Mouse (Mus musculus): ENCODE data around the gene Cutc. TPM values are rescaled to one million over a fixed set of nuclear protein-coding genes. Genes with fewer than 3 reads are reported as not detected.

The Cutc gene
- polyA plus RNA-seq, 1 experiment from 2014 or later = 14.1 TPM

DNA sequence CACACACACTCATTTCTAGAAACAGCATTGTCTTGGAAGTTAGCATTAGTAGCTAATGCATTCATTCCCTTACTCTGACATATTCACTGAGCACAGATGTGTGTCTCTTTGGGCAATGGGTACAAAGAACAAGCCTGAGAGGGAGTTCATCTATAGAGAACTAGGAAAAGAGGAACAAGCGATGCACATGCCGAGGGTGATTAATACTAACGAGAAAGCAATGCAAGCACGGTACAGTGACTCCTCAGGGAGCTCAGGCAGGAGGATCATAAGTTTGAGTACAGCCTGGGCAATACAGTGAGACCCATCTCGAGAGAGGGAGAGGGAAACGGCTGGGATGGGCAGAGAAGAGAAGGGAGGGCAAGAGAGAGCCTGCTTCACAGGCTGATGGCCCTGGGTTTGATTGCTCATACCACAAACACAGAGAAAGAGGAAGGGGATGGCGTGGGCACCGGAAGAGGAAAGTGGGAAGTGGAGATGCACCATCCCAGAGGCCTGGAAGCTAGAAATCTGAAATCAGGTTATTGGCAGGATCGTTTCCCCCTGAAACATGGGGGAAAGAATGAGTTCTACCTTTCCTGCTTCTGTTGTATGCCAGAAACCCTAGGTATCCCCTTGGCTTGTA, 48.7 kb downstream of the Cutc start:
- no peak for ATAC-seq (ENCODE audit: low read depth)
- no peaks in the 10 kb centered on the region for H3K4me1 ChIP-seq (replicated peaks; ENCODE audit: control insufficient read depth, insufficient read depth, low read length)
- WGBS = 72% methylated on average over 9 of the region's 9 CpGs
- no peaks in the 10 kb centered on the region for H3K9me3 ChIP-seq (ENCODE audit: control insufficient read depth, low read length)
- H3K4me2 ChIP-seq (ENCODE audit: low read depth, low read length) = no peak overlapping the region
- H3K9ac ChIP-seq (ENCODE audit: low read length) = no peak overlapping the region
- no peaks in the 10 kb centered on the region for H3K36me3 ChIP-seq (ENCODE audit: control insufficient read depth, insufficient read depth, low read length)
- no peak overlapping the region for H3K27ac ChIP-seq (ENCODE audit: low read length)
- H3K27me3 ChIP-seq (ENCODE audit: control insufficient read depth, insufficient read depth, low read depth, low read length) = no peaks in the 10 kb centered on the region
- H3K4me3 ChIP-seq (ENCODE audit: low read length) = no peak overlapping the region

DNA sequence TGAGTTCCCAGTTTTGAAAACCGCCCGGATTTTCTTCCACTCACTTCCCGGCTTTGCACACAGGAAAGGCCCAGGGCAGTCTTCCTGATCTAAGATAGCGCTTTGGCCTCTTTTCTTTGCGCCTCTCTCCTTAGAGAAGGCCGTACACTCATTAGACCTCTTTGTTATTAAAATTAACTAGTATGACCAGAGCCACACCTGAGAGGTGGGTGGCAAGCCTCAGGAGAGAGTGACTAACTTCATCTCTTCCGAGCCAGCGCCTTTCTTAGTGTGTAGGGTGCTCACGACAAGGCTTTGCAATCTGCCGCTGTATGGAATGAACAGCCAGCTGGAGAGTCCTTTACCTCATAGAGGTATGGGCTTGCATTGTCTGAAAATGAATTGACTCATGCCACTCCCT, 51.1 kb downstream of the Cutc start:
- no peak for ATAC-seq (ENCODE audit: low read depth)
- Histone ChIP-seq H3K9ac (ENCODE audit: low read length) (no peak overlapping the region), H3K4me1 (replicated peaks; ENCODE audit: control insufficient read depth, insufficient read depth, low read length) (no peaks in the 10 kb centered on the region), H3K9me3 (ENCODE audit: control insufficient read depth, low read length) (no peaks in the 10 kb centered on the region), H3K4me3 (ENCODE audit: low read length) (no peak overlapping the region), H3K4me2 (ENCODE audit: low read depth, low read length) (no peak overlapping the region), H3K27me3 (ENCODE audit: control insufficient read depth, insufficient read depth, low read depth, low read length) (no peaks in the 10 kb centered on the region), H3K36me3 (ENCODE audit: control insufficient read depth, insufficient read depth, low read length) (no peaks in the 10 kb centered on the region), H3K27ac (ENCODE audit: low read length) (no peak overlapping the region)
- WGBS = 80% methylated on average over 10 of the region's 10 CpGs

DNA sequence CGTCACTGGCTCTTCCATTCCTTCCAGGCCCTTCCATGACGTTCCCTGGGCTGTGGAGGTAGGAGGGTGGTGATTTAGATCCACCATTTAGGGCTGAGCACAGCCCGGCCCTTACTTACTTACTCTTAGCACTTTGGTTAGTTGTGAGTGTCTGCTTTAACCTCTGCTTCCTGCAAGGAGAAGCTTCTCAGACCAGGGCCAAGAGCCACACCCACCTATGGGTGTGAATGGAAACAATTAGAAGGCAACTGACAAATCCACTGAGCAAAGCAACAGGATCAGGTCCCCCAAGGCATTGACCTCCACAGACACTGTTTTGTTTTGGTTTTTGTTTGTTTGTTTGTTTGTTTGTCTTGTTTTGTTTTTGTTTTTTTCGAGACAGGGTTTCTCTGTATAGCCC, 56.5 kb downstream of the Cutc start:
- Histone ChIP-seq H3K4me1 (replicated peaks; ENCODE audit: control insufficient read depth, insufficient read depth, low read length) (no peaks in the 10 kb centered on the region), H3K4me2 (ENCODE audit: low read depth, low read length) (no peak overlapping the region), H3K9ac (ENCODE audit: low read length) (no peak overlapping the region), H3K4me3 (ENCODE audit: low read length) (no peak overlapping the region), H3K27me3 (ENCODE audit: control insufficient read depth, insufficient read depth, low read depth, low read length) (no peaks in the 10 kb centered on the region), H3K36me3 (ENCODE audit: control insufficient read depth, insufficient read depth, low read length) (no peaks in the 10 kb centered on the region), H3K9me3 (ENCODE audit: control insufficient read depth, low read length) (no peaks in the 10 kb centered on the region), H3K27ac (ENCODE audit: low read length) (no peak overlapping the region)
- 47% methylated on average over 4 of the region's 4 CpGs for WGBS
- no peak for ATAC-seq (ENCODE audit: low read depth)

DNA sequence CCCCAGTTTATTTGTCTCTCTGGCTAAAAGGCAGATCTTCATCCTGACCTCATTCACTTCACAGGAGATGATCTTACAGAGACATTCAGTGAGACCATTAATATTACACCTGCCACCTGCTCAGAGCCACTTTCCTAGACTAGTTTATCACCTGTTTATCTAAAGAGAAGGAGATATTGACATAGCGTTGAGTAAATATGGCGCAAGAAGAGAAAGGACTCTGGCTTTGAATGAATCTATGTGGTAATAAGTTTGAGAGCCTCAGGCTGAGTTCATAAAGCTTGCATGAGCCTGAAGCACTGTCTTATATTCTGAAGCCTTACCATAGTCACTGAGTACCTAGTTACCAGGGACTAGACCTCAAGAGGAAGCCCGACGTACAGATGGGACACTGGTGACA, 58.6 kb downstream of the Cutc start:
- no peak overlapping the region for H3K9ac ChIP-seq (ENCODE audit: low read length)
- no peaks in the 10 kb centered on the region for H3K36me3 ChIP-seq (ENCODE audit: control insufficient read depth, insufficient read depth, low read length)
- H3K27ac ChIP-seq (ENCODE audit: low read length) = no peak overlapping the region
- no peak overlapping the region for H3K4me3 ChIP-seq (ENCODE audit: low read length)
- H3K27me3 ChIP-seq (ENCODE audit: control insufficient read depth, insufficient read depth, low read depth, low read length) = no peaks in the 10 kb centered on the region
- H3K4me2 ChIP-seq (ENCODE audit: low read depth, low read length) = no peak overlapping the region
- 64% methylated on average over 4 of the region's 4 CpGs for WGBS
- ATAC-seq (ENCODE audit: low read depth) = no peak
- no peaks in the 10 kb centered on the region for H3K4me1 ChIP-seq (replicated peaks; ENCODE audit: control insufficient read depth, insufficient read depth, low read length)
- H3K9me3 ChIP-seq (ENCODE audit: control insufficient read depth, low read length) = no peaks in the 10 kb centered on the region

DNA sequence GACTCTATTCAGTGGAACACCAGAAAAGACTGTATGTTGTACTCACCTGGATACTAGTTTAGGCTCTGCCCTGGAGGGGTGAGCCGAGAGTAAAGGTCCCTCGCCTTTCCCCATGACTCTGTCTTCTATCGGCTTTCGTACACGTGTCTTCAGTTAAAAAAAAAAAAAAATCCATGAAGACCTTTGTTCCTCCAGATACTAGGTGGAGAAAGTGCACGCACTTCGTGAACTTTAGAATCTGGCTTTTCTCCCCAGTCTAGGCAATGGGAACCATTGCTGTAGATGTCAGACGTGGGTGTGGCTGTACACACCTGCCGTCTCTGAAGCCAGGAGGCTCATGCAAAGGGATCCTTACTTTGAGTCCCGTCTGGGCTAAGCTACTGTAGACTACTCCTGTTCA, 60.5 kb downstream of the Cutc start:
- Histone ChIP-seq H3K9ac (ENCODE audit: low read length) (no peak overlapping the region), H3K4me3 (ENCODE audit: low read length) (no peak overlapping the region), H3K9me3 (ENCODE audit: control insufficient read depth, low read length) (no peaks in the 10 kb centered on the region), H3K4me1 (replicated peaks; ENCODE audit: control insufficient read depth, insufficient read depth, low read length) (no peaks in the 10 kb centered on the region), H3K27me3 (ENCODE audit: control insufficient read depth, insufficient read depth, low read depth, low read length) (no peaks in the 10 kb centered on the region), H3K4me2 (ENCODE audit: low read depth, low read length) (no peak overlapping the region), H3K36me3 (ENCODE audit: control insufficient read depth, insufficient read depth, low read length) (no peaks in the 10 kb centered on the region), H3K27ac (ENCODE audit: low read length) (no peak overlapping the region)
- 82% methylated on average over 10 of the region's 10 CpGs for WGBS
- no peak for ATAC-seq (ENCODE audit: low read depth)

DNA sequence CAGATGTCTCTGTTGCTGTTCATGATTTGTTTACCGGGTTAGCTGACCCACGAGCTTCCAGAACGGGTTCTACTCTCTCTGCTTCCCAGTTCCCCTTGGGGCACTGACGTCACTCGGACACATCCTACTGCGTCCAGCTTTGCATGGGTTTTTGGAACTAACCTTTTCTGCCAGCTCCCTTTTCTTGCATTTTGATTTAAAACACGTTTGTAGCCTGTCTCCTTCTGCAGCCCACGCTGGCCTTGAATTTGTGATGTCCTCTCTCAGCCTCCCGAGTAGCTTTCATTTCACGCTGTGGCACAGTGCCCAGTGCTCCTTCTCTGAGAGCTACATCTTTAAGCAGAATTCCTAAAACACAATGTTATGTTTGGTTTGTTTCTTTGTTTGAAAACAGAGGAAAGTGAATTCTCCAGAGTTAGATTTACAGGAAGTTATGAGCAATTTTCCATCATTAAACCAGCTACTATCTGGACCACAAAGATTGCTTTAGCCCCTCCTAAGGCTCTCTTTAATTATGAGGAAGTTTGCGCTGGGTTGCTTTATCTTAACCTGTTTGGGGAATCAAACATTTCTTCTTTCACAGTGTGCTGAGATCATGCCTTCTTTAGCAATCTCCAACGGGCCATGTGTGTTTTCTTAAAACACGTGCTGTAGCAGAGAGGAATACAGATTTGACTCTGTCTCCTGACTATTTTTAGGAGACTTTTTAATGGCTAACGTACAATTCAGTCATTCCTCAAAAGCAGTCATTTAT, 63.0 kb downstream of the Cutc start:
- 51% methylated on average over 14 of the region's 14 CpGs for WGBS
- H3K9me3 ChIP-seq (ENCODE audit: control insufficient read depth, low read length) = no peaks in the 10 kb centered on the region
- no peaks in the 10 kb centered on the region for H3K27me3 ChIP-seq (ENCODE audit: control insufficient read depth, insufficient read depth, low read depth, low read length)
- no peak overlapping the region for H3K27ac ChIP-seq (ENCODE audit: low read length)
- peak overlapping the region; percentile 39 for H3K9ac ChIP-seq (ENCODE audit: low read length)
- no peaks in the 10 kb centered on the region for H3K36me3 ChIP-seq (ENCODE audit: control insufficient read depth, insufficient read depth, low read length)
- H3K4me1 ChIP-seq (replicated peaks; ENCODE audit: control insufficient read depth, insufficient read depth, low read length) = no peaks in the 10 kb centered on the region
- no peak for ATAC-seq (ENCODE audit: low read depth)
- H3K4me3 ChIP-seq (ENCODE audit: low read length) = peak overlapping the region; percentile 36
- H3K4me2 ChIP-seq (ENCODE audit: low read depth, low read length) = peak overlapping the region; percentile 42

Other genes with a start within 250 kb of the Cutc start
- gene Got1, start 228.4 kb upstream of the Cutc start, polyA plus RNA-seq (2015; fragmentation: Nextera tagmentation; extraction: Ambion mirVana) = 26.2 and 26.4 TPM in 2 replicates
- not detected in 2 replicates for gene Nkx2-3, start 140.7 kb upstream of the Cutc start, polyA plus RNA-seq (2015; fragmentation: Nextera tagmentation; extraction: Ambion mirVana)
- gene Slc25a28, start 78.1 kb upstream of the Cutc start, polyA plus RNA-seq (2015; fragmentation: Nextera tagmentation; extraction: Ambion mirVana) = 9.1 and 12.2 TPM in 2 replicates
- gene Entpd7, start 63.3 kb upstream of the Cutc start, polyA plus RNA-seq (2015; fragmentation: Nextera tagmentation; extraction: Ambion mirVana) = 9.2 and 9.5 TPM in 2 replicates
- gene Cox15, start within 50 bp of the Cutc start, polyA plus RNA-seq (2015; fragmentation: Nextera tagmentation; extraction: Ambion mirVana) = 10.6 and 11.0 TPM in 2 replicates
- gene Abcc2, start 29.2 kb downstream of the Cutc start, polyA plus RNA-seq (2015; fragmentation: Nextera tagmentation; extraction: Ambion mirVana) = 0.18 TPM in 1 of 2 replicates, not detected in the other
- 20.4 and 22.1 TPM in 2 replicates for gene Dnmbp, start 187.2 kb downstream of the Cutc start, polyA plus RNA-seq (2015; fragmentation: Nextera tagmentation; extraction: Ambion mirVana)
- gene Cpn1, start 233.6 kb downstream of the Cutc start, polyA plus RNA-seq (2015; fragmentation: Nextera tagmentation; extraction: Ambion mirVana) = 4.9 and 5.5 TPM in 2 replicates